Mouse (Mus musculus) kidney, postnatal 14 days (tissue): Measurements from ENCODE around the gene Gm20441.
A peak's percentile ranks its signal among the peaks of the same experiment; 100 is the strongest.
"Not testable (repeated sequence)": the region's sequence is repeated elsewhere in the genome, so short reads cannot be mapped to it uniquely, and the experiment has no call there.

Experiments used
- DNase-seq: peaks from one replicate; pipeline ENCODE4 v3.0.0; 2022; ENCODE audit warnings: mixed read lengths

Gm20441 gene

DNA sequence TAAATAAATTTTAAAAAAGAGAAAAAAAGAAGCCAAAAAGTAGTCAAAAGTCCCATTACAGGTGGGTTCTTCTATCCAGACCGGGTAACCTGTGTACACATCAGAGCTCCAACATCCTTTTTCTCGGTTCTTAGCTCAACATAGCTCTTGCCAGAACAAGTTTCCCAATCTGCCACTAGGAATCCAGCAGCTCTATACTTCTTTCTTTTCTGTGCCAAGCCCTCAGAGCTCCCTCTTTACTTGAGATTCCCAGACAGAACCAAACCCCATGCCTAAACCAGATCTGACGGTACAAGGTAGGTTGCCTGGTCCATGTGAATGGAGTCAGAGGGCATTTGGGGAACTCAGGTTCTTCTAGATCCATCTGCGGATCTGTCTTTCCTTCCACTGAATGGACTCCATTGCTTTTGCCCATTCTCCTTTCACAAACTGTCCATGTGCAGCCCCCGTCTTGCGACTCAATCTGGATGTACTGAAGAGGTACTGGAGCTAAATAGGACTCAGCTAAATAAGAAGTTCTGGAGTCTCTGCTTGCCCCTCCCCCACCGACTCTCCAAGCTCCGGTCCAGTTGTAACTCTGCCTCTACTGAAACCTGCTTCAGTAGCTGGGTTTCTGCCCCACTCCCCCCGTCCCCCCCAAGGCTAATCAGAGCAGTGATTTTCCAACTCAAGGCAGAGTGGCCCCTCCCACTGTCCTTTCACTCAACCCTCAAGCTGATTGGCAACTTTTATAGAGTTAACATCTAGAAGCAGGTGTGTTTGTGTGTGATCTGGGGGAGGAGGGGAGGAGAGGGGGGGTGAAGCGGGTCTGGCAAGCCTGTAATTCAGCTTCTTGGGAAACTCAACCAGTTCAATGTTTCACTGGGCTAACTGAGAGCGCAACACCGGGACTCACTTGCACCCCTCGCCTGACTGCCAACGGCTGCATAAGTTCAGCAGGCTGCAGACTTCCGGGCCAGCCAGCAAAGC, 1.3 kb downstream of the Gm20441 start:
- DNase-seq = peak; percentile 65

DNA sequence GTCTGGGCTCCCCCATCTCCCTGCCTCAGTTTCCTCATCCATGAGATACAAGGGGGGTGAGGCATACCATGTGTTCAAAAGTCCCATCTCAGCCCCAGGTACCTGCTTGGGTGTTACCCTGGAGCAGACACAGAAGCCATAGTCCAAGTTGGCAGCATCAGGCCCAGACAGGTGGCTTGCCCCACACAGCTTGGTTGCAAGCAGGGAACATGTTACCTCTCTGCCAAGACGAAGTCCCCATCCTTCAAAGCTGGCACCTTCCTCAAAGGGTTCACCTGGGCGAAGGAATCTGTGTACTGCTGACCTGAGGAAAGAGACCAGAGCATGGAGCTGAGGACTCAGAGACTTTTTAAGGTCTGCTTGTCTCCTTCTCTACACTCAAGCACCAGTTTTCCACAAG, 2.9 kb downstream of the Gm20441 start:
- no peak for DNase-seq

DNA sequence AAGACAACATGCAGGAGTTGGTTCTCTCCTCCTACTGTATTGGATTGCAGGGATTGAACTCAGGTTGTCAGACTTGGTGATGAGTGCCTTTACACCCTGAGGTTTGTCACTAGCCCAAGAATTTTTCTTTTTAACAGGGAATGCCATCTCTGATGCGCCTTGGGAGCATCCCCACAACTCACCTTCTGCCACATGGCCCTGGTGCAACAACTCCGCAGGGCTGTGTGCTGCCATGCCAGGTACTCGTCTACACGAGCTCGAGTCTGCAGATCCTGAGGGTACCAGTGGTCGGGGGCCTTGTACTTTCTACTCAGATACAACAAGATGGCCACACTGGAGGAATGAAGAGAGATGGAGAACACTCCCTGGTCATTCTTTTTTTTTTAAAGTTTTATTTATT, 4.2 kb downstream of the Gm20441 start:
- DNase-seq = no peak

DNA sequence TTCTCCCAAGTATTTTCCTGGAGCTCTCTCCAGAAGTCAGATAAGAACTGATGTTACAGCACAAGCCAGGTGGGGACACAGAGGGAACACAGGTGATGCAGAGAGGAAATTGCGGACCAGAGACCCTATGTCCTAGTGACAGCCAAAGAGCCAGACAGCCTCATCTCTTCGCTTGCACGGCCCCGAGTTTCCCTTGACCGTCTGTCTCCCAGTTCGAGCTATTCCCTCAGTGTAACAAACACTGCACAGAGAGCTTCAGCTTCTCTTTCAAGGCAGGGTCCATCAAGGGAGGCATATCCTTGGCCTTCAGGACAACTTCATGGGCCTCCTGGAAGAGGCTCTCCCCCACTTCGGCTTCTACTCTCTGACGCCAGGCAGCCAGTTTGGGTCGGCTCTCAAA, 6.2 kb downstream of the Gm20441 start:
- no peak for DNase-seq

DNA sequence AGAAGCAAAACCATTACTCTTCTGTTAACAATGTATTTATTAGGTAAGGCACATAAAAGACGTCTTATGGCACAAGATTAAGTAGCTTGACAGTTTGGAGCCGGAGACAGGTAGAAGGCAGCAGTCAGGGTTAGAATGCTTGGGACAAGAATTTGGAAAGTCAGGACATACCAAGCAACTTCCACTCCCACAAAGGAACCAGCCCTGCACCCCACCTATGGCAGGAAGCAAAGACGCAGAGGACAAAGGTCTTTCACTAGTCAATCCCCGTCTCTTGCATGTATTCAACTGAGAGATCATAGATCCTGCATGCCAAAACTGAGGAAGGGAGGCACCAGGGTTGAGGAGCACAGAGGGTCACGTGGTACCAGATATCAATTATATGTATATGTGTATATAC, 6.7 kb downstream of the Gm20441 start:
- DNase-seq = no peak

DNA sequence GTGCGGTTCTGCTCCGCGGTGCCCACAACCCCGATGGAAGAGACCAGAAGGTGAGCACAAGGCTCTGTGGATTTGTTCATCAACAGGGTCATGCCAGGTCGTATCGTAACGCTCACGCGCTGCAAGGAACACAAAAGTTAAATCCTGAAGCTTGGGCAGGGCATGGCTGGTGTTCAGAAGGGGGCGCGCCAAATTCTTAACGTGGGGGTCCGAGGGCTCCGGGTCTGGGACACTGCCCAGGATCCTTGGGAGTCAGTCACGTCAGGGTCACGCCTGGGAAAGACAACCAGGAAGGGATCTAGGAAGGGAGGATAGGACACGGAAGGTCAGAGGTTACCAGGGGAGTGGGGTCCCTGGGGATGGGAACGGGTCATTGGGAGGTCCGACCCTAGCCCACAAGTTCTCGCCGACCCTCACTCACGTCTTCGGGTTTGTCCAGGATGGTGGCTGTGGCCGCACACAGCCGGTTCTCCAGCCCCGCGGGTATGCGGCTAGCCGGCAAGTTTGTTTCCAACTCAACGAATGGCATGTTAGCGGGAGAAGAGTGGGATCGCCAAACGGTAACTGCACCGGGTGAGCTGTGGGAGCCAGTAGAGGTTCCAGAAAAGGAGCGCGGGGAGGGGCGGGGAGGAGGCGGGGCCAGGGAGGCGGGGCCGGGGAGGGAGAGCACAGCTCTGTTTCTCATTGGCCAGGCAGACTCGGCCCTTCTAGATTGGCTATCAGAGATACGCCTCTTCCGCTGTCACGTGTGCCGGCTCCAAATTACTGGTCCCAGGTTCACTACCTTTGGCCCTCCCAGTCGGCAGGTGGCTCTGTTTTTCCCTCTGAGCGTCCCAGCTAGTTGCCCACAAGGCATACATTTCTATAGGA, 7.7 kb downstream of the Gm20441 start, which contains the start of gene Ddt:
Gene Ddt (minus strand): TSS at position 620 of the 870 bp plus-strand sequence.
- DNase-seq = peak; percentile 94

DNA sequence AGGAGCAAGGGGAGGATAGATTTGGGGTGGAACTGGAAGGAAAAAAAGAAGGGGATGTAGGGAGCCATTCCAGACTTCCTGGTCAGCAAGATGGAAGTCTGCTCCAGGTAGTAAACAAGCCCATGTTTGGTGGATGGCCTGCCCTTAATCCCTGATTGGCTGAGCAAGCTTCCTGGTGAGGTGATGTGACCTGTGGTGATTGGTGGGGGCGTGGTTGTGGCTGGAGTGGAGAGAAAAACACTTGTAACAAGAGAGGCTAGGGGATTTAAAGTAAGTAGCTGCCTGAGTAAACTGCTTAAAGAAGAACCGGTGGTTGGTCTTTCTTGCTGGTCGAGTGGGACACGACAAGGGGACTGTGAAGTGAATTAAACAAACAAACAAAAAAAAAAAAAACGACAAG, 13.0 kb downstream of the Gm20441 start:
- DNase-seq = not testable (repeated sequence)

DNA sequence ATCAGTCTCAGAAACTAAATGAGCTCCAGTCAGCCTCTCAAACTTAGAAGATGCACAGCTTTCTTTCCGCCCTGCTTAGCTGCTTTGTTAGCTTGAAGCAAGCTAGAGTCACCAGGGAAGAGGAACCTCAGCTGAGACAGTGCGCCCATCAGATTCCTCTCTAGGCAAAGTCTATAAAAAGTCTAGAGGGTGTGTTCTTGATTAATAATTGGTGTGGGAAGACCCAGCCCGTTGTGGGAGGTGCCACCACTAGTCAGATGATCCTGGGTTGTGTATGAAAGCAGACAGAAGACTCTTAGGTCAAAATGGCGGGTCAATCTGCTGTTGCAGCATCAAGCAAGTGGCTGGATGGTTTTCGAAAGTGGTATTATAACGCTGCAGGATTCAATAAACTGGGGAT, 13.9 kb downstream of the Gm20441 start:
- DNase-seq = peak; percentile 32

DNA sequence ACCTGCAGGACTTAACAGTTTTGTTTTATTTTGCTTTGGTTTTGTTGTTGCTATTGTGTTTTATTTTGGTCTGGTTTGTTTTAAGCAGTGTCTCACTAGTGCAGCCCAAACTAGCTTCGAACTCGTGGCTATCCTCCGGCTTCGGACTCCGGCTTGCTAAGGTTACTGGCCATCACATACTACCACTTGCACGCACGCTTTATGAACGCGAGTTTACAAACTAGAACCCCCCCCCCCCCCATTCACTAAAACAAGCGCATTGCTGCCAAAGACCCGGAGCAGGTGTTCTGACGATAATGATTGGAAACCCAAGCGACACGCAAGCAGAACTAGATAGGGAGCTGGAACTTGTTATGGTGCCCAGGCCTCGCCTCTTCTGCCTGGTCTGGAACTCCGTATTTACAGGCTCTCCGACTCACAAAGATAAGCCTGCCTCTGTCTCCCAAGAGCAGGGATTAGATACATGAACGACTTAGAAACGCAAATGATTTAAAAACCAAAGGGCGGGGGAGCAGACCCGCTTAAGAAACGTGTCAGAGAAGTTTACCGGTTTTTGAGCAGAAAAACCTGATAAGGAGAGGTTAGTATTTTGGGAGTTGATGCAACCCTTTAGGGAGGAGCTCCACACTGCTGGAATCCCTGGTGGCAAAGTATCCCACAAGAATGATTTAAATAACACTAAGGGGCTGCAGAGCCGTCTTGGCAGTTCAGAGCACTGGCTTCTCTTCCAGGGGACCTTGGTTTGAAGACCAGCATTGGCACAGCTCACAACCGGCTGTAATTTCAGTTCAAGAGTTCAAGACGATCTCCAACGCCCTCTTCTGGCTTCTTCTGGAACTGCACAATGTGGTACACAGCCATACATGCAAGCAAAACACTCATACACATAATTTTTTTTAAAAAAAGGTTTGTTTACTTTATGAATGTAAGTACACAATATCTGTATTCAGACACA, 16.0 kb downstream of the Gm20441 start:
- DNase-seq = peak; percentile 65

DNA sequence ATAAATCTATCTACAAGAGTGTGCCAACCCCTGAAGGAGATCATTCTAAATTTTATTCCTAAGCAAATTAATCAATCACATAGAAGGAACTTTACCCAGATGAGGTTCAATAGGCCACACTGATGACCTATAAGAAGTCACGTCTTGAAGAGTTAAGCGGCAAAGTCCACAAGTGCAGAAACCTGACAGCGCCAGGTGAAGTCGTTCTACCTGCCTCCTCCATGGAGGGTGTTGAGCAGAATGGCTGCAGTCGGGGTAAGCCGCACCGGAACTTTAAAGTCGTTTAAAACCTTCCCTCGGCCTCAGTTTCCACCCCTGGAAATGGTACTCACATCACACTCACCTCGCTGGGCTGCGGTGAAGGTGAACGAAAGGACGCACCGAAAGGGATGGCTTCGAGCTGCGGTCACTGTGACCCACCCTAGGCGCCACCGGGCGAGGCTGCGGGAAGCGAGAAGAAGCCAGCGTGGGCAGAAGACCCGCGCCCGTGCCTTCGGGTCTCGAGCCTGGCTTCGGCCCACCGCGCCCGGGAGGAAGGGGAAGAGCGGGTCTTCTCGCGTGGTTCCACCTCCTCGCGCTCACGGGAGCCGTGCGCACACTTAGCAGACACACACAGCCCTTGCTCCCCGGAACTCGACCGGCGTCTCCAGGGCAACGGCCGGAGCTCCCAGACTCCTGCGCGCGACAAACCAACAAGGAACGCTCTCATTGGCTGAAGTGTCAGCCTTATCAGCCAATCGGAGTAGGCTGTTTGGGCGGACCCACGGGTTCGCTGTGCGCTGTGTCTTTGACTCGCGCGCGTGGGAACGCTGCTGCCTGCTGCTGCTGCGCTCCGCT, 16.9 kb downstream of the Gm20441 start, which contains the start of gene Cabin1:
Gene Cabin1 (minus strand): TSS at position 660 of the 837 bp plus-strand sequence.
- peak; percentile 98 for DNase-seq

DNA sequence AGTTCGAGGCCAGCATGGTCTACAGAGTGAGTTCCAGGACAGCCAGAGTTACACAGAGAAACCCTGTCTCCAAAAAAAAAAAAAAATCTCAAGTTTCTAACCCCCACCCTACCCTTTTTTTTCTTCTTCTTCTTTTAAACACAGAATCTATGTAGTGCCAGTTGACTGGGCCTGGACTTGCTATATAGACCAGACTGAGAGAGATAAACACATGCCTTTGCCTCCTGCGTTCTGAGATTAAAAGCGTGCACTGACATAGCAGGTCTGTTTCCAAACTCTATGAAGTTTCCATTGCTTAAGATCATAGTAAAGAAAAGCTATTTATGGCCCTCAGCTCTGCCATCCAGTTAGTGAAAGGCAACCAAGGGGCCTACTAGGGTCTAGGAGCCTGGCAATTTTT, 18.3 kb downstream of the Gm20441 start:
- no peak for DNase-seq

DNA sequence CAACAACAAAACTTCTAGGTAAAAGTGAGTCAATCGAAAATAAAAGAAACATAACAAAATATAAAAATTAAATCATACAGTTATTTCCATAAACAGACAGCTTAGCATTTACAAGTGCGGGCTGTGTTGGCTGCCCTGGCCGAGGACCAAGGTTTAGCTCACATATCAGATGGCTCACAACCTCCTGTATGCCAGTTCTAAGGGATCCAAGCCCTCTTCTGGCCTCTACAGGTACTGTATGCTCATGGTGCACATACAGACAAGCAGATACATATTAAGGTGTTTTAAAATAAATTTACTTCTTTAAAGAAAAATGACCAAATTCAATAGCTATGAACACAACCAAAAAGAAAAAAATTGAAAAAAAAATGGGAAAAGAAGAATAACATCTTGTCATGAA, 20.4 kb downstream of the Gm20441 start:
- DNase-seq = no peak

DNA sequence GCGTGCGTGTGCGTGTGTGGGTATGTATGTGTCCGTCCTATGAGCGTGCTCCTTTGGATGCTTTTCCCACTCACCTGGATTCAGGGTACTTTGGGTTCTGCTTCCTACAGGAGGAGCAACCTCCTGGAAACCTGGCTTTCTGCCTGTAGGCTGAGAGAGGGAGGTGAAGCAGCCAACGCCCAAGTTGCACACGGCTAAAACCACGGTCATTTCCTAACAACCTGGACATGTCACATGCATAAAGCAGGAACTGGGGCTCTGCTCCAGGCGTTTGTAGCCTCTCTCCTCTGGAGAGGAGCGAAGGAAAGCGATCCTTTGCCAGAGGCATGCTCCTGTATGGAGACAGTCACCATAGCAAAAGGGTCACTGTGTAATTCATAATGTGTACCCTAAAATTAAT, 24.0 kb downstream of the Gm20441 start:
- no peak for DNase-seq

DNA sequence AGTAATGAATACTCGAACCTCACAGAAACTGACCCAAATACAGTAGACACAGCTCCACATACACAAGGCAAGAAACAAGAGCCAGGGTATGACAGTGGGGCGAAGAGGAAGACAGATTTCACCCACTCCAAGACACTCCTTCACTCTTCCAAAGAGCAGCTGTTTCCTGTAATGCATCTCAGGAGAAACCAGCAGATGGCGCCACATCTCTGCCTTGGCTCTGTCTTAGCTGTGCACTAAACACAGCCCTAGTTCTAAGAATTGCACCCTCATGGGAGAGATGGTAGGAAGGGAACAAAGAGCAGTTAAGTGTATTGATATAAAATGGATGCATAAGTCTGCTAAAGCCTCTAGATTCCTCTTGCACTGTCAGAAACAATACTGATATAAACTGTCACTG, 36.7 kb downstream of the Gm20441 start:
- DNase-seq = peak; percentile 82

DNA sequence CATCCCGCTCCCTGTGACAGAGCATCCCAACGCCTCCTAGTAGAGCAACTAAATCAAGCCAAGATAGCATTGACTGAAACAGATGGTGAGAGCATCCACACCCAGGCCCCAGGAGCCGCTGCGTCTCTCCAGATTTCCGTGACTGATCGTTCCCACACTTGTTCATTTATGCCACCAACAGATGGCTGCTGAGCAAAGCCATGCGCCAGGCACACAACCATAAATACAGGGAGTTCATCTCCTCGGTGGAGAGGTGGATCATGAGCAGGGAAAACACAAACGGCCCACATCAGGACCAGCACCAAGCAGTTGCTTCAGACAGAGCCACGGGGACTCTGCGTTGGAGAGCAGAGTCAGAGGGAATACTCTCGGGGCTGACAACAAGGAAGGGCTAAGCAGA, 37.4 kb downstream of the Gm20441 start:
- no peak for DNase-seq

DNA sequence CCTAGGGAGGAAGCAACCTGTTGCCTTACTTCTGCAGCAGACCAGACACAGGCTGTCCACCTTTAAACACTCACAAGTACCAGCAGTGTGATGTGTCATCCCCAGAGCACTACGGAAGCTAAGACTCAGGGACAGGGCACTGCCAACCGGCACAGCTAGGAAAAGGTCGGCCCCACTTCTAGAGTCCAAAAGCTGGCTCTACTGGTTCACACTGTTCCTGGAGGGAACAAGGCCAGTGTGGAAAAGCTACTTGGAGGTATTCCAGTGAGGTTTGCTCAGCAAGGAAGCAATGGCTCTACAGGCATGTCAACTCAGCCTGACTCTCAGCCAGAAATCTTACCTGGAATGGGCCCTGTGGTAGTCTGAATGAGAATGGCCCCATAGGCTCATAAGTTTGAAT, 39.9 kb downstream of the Gm20441 start:
- no peak for DNase-seq

DNA sequence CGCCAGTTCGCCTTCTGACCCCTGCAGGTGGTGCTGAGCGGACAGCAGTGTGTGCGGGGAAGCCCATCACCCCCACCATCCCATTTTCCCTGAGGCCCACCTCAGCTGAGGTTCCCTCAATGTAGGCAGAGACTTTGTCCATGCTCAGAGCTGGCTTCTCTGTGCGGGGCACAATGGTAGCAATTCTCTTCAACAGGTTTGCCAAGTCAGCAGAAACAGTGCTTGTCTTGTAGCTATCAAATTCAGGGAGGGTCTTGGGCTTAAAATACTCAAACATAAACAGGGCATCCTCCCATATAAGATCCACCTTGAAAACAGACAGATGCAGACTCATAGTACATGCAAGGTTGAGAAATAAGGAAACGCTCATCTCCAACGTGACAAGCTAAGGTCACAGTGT, 55.3 kb downstream of the Gm20441 start:
- DNase-seq = no peak
